Mouse (Mus musculus): ENCODE measurements around the gene Cyp2s1.

- TF ChIP-seq POLR2A (IDR thresholded peaks at IDR 0.05; ENCODE audit: insufficient read depth, low read length) (no peak), CTCF (IDR thresholded peaks at IDR 0.05; ENCODE audit: low read depth, low read length) (no peak)
Measured at GRCm38 (mm10) chr7:25784808-25785207, 31.9 kb downstream of the Cyp2s1 start.
